Mouse (Mus musculus): ENCODE results near the gene Sncg.

DNA sequence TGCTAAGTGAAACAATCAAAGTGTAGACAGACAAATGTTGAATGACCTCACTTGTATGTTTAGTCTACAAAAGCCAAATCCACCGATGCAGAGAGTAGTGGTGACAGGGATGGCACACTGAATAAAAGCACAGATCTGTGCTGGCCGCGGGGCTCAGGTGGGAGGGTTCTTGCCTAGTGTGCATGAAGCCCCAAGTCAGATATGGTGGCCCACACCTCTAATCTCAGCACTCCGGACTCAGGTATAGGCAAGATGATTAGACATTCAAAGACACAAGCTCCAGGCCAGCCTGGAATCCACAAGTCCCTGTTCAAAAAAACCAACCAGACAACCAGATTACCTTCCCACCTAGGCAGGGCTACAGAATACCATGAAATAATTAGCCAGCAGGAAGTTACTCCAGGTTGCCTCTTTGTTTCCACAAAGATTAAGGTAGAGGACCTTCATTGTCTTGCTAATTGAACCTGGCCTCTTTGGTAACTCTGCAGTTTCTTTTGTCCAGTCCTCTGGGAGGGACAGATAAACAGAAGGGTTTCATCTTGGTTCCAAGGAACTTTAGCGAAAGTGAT, 14.8 kb downstream of the Sncg start:
- TF ChIP-seq CTCF (IDR thresholded peaks at IDR 0.05; ENCODE audit: low read depth) (no peak), EP300 (IDR thresholded peaks at IDR 0.05; ENCODE audit: low read depth) (no peak)
